Mouse (Mus musculus) Patski (cell line): ENCODE data around the gene Cd300lb. TPM values are rescaled to one million over a fixed set of nuclear protein-coding genes. Genes with fewer than 3 reads are reported as not detected.

Experiments used
- ATAC-seq: fragments of 100-300 bp; one replicate; pipeline ENCODE4 v1.8.0; 2021
- CTCF ChIA-PET: fragments of 350-600 bp; sonication (Branson Sonifier 250); formaldehyde crosslinking; loops from one replicate; lab custom pipeline; 2022; ENCODE audit warnings: inconsistent platforms; lab: Charles Lee
- POLR2A ChIA-PET: fragments of 350-600 bp; sonication (Branson Sonifier 250); formaldehyde crosslinking; loops from one replicate; lab custom pipeline; 2022; ENCODE audit warnings: antibody characterized with exemption, inconsistent platforms; lab: Charles Lee
- DNase-seq: peaks from one replicate; pipeline ENCODE4 v3.0.0-alpha.2; 2011; ENCODE audit warnings: low read depth, low spot score
- H3K27me3 ChIP-seq: fragments of 371-371 bp; one replicate; pipeline ENCODE4 v1.5.1; 2021
- CTCF ChIP-seq: fragments of 100-300 bp; IDR thresholded peaks from one replicate; pipeline ENCODE4 v1.5.1; 2021
- in situ Hi-C: fragments of 300-500 bp; cut with MboI; formaldehyde crosslinking; loops from 3 replicates; pipeline ENCODE4 v1.11.1; 2018; ENCODE audit warnings: low pct_unique_long_range_greater_than_20kb, mixed read lengths
- polyA plus RNA-seq: library from polyadenylated mRNA; unstranded; gene quantifications from one replicate; pipeline ENCODE4 v1.2.3, GENCODE M21; 2021

Cd300lb gene
- polyA plus RNA-seq, 1 experiment from 2014 or later = 0.03 TPM

DNA sequence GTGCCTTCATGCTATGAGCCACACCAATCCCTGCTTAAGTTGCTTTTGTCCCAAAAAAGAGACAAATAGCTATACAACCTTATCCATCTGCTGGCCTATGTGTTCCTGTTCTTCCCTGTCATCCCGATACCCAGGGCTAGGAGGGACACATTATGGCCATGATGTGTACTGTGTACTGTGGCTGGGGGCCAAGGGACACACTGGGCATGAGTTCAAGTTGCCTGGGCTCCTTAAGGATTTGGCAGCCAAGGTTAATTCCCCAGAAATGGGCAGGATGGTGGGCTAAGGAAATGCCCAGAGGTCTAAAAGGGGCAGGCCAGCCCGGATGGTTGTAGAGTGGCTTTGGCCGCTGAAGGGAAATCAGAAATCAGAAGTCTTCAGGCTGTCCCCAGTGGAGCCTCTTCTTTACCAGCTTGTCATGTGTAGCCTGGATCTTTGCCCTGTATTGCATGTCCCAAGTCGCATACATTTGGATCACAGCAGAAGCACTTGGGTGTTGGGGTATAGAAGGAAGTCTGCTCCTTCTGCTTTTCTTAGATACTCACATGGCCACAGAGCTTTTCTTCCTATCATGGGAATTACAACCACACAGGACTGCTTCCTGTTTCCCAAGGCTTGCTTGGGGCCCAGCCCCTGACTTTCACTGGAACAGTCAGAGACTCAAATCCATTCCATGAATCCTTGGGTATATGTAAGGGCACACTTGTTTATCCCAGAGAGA lies 49.6 kb downstream of the Cd300lb start:
- DNase-seq (no peak), ATAC-seq (no peak)
- H3K27me3 ChIP-seq = no peaks in the 10 kb centered on the region
- POLR2A ChIA-PET = no interaction called here
- CTCF ChIA-PET = interaction anchor here (0.9 to 1.5 kb wide), 3 partner anchors 25 to 88 kb away, joined by 3 read pairs; partner anchors contain the start of gene Btbd17
- TF ChIP-seq CTCF = no peak
- in situ Hi-C loops = no loop called here

DNA sequence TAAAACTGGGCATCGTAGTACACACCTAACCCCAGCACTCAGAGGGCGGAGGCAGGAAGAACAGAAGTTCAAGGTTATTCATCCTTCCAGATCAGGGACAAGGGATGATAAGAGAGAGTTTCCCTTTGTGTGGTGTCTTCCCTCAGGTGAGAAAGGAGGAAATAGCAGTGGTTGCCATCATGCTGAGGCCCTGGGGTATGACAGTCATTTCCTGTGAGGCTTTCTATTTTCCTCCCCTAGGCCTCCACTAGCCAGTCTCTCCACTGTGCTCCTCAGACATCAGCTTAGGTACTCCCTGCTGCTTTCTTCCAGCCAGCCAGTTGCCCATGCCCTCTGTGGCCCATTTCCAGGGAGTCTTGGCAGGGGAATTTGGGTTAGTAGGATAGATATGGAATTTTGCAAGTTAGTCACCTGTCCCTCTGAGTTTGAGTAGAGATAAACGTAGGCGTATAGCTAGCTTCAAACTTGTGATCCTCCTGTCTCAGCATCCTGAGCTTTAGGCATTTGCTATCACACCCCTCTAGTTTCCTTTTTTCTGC lies 50.9 kb downstream of the Cd300lb start:
- no peak for TF ChIP-seq CTCF
- in situ Hi-C loops = no loop called here
- DNase-seq (no peak), ATAC-seq (no peak)
- CTCF ChIA-PET = interaction anchor here (1.5 to 1.6 kb wide), 3 partner anchors 71 to 146 kb away, joined by 4 to 6 read pairs (median 4); no protein-coding TSS in a partner anchor
- H3K27me3 ChIP-seq = no peaks in the 10 kb centered on the region
- POLR2A ChIA-PET = no interaction called here

DNA sequence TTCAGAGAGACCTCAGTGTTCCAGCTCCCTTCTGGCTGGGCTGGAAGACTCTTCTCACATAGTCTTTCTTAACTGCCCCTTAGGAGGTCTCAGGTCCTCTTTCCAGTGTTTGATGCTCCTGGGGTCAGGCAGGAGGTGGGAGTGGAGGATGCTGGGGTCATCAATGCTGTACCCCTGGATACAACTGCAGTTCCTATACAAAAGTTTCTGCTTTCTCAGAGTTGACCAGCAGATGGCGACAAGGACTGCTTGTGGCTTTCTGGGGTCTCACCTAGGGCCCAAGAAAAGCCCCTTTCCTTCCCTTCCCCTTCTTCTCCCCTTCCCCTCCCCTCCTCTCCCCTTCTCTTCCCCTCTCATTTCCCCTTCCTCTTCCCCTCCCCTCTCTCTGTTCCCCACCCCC lies 53.6 kb downstream of the Cd300lb start:
- in situ Hi-C loops = no loop called here
- no peak for DNase-seq
- peak; percentile 76 for TF ChIP-seq CTCF
- H3K27me3 ChIP-seq = no peaks in the 10 kb centered on the region
- POLR2A ChIA-PET = interaction anchor here (1.0 kb wide), 1 partner anchor 61 kb away, joined by 3 read pairs; no protein-coding TSS in a partner anchor
- ATAC-seq = no peak
- CTCF ChIA-PET = interaction anchor here (0.6 to 3.0 kb wide), 5 partner anchors 18 to 68 kb away, joined by 3 to 8 read pairs (median 5); no protein-coding TSS in a partner anchor

DNA sequence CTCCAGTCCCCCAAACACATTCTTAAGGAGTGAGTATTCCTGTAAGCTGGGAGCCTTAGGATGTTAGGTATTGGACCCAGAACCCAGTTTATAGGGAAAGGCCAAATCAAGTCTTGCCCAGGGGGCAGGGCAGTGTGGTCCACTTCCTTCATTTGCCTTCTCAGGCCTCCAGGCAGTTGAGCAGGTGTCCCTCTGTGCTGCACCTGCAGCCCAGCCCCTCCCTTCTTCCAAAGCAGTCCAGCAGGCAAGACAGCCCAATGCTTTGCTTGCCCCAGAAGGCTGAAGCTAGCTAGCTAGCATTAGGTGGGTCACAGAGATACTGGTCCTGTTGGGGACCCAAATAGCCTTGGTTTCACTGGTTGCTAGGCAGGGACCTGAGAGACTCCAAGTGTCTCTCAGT lies 54.0 kb downstream of the Cd300lb start:
- ChIA-PET POLR2A (interaction anchor here (1.0 kb wide), 1 partner anchor 61 kb away, joined by 3 read pairs; no protein-coding TSS in a partner anchor), CTCF (interaction anchor here (0.6 to 3.0 kb wide), 6 partner anchors 18 to 68 kb away, joined by 3 to 8 read pairs (median 4); no protein-coding TSS in a partner anchor)
- ATAC-seq = no peak
- no peak for DNase-seq
- in situ Hi-C loops = no loop called here
- TF ChIP-seq CTCF = no peak
- no peaks in the 10 kb centered on the region for H3K27me3 ChIP-seq

DNA sequence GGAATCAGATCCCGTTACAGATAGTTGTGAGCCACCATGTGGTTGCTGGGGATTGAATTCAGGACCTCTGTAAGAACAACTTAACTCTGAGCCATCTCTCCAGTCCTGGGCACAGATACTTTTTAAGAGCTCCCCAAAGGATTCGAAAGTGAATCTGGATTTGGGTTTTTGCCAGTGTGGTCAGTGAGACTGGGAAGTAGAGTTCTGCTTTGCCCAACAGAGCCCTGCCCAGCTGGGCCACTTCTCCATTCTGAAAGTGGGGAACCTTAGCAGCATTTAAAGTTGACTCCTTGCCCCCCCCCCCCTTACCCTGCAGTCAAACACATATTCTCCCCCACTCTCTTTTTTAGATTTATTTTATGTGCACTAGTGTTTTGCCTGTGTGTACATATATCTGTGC lies 54.5 kb downstream of the Cd300lb start:
- ChIA-PET CTCF (interaction anchor here (1.0 to 3.0 kb wide), 3 partner anchors 19 to 33 kb away, joined by 3 to 8 read pairs (median 4); no protein-coding TSS in a partner anchor), POLR2A (interaction anchor here (1.0 kb wide), 1 partner anchor 60 kb away, joined by 3 read pairs; no protein-coding TSS in a partner anchor)
- ATAC-seq (no peak), DNase-seq (no peak)
- in situ Hi-C loops = loop anchor here (5.0 kb wide), 2 partner anchors 33 to 62 kb away; no protein-coding TSS in a partner anchor
- TF ChIP-seq CTCF = no peak
- H3K27me3 ChIP-seq = no peaks in the 10 kb centered on the region

DNA sequence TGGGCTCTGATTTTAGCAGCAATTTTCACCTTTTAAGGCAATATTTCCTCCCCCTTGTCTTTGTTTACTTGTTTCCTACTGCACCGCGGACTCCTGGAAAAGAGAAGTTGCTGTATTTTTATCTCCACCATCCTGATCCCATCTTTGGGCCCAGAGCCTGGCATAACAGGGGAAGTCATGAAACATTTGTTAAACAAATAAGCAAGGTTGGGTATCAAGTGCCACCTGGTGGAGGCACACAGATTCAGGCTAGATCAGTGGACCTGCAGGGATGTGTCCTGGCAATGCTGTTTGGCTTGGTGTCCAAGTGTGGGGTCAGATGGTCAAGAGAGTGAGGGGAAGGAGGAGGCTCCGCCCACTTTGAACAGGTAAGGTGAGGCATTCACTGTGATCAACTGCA lies 57.0 kb downstream of the Cd300lb start:
- peak; percentile 59 for DNase-seq
- TF ChIP-seq CTCF = no peak
- POLR2A ChIA-PET = interaction anchor here (1.3 kb wide), 1 partner anchor 65 kb away, joined by 6 read pairs; no protein-coding TSS in a partner anchor
- ATAC-seq = peak; percentile 28
- H3K27me3 ChIP-seq = no peaks in the 10 kb centered on the region
- CTCF ChIA-PET = interaction anchor here (1.0 to 1.5 kb wide), 5 partner anchors 10 to 1011 kb away, joined by 3 to 6 read pairs (median 3); no protein-coding TSS in a partner anchor
- in situ Hi-C loops = loop anchor here (5.0 kb wide), 2 partner anchors 35 to 60 kb away; no protein-coding TSS in a partner anchor

DNA sequence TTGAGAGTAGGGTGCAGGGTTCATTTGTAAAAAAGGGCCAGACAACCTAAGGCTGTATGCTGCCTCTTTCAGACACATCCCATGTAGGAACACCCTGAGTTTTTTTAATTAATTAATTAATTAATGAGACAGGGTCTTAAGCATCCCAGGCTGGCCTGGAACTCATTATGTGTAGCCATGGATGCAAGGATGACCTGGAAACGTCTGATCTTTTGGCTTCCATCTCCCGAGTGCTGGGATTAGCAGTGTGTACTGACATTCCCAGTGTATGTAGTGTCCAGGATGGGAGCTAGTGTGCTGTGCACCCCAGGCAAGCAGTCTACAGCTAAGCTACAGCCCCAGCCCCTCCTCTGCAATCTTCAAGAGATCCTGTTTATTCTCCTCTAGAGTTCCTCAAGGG lies 57.6 kb downstream of the Cd300lb start:
- DNase-seq = no peak
- ChIA-PET POLR2A (interaction anchor here (0.9 to 1.3 kb wide), 3 partner anchors 24 to 64 kb away, joined by 4 to 6 read pairs (median 5); no protein-coding TSS in a partner anchor), CTCF (interaction anchor here (1.0 to 1.3 kb wide), 2 partner anchors 22 to 32 kb away, joined by 3 read pairs; no protein-coding TSS in a partner anchor)
- ATAC-seq = peak; percentile 44
- no peak for TF ChIP-seq CTCF
- in situ Hi-C loops = loop anchor here (5.0 kb wide), 2 partner anchors 36 to 59 kb away; no protein-coding TSS in a partner anchor
- H3K27me3 ChIP-seq = no peaks in the 10 kb centered on the region

DNA sequence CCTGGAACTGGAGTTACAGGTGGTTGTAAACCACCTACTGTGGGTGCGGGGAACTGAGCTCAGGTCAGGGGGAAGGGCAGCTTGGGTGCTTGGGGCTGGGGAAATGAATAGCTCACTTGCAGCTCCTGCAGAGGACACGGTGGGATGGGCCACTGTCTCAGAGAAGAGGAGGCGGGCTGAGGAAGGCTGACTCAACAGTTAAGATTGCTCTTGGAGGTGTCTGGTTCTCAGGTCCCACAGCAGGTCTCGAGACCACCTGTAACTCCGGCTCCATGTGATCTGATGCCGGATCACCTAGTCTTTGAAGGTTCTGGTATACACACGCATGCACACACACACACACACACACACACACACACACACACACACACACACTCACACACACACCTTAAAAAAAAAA lies 58.0 kb downstream of the Cd300lb start:
- H3K27me3 ChIP-seq = no peaks in the 10 kb centered on the region
- DNase-seq (no peak), ATAC-seq (peak; percentile 28)
- CTCF ChIA-PET = interaction anchor here (1.0 to 1.3 kb wide), 2 partner anchors 22 to 33 kb away, joined by 3 read pairs; no protein-coding TSS in a partner anchor
- POLR2A ChIA-PET = interaction anchor here (0.8 to 1.3 kb wide), 3 partner anchors 24 to 64 kb away, joined by 4 to 5 read pairs (median 4); no protein-coding TSS in a partner anchor
- in situ Hi-C loops = loop anchor here (5.0 kb wide), 2 partner anchors 36 to 59 kb away; no protein-coding TSS in a partner anchor
- TF ChIP-seq CTCF = no peak

DNA sequence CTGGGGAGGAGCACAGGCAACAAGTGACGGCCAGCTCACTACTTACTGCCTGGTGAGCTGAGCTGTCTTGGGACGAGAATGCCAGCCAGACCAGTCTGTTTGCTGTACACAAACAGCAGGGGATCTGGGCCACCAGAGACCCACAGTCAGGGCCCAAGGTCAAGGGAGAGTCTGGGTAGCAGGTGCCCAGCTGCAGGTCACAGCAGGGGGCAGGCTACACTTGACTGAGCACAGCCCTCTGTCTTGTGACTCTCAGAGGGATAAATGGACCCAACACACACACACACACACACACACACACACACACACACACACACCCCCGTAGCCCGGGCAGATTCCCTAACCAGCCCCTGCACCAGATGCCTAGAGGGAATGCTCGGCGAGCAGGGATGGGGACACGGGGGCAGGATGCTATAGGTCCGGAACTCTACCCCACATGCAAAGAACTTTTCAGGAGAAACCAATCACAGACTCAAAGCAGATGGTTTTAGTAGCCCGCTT lies 58.8 kb downstream of the Cd300lb start:
- POLR2A ChIA-PET = interaction anchor here (0.8 to 2.2 kb wide), 4 partner anchors 10 to 63 kb away, joined by 4 to 6 read pairs (median 4); no protein-coding TSS in a partner anchor
- in situ Hi-C loops = loop anchor here (5.0 kb wide), 2 partner anchors 37 to 58 kb away; no protein-coding TSS in a partner anchor
- DNase-seq = no peak
- H3K27me3 ChIP-seq = no peaks in the 10 kb centered on the region
- no peak for ATAC-seq
- no peak for TF ChIP-seq CTCF
- CTCF ChIA-PET = interaction anchor here (1.0 to 1.3 kb wide), 2 partner anchors 21 to 34 kb away, joined by 3 read pairs; no protein-coding TSS in a partner anchor
